Mouse (Mus musculus) 3T3-L1 (cell line): Measurements from ENCODE around the gene Adcy9.
"Not testable (repeated sequence)": the region's sequence is repeated elsewhere in the genome, so short reads cannot be mapped to it uniquely, and the experiment has no call there.

Source experiments
- DNase-seq: peaks from one replicate; pipeline ENCODE4 v3.0.0-alpha.2; 2015; ENCODE audit warnings: low read depth, low spot score

Gene Adcy9

GRCm38 (mm10) chr16:4272254-4272653 is 148.0 kb downstream of the Adcy9 start:
- DNase-seq, result peak; percentile 64

DNA sequence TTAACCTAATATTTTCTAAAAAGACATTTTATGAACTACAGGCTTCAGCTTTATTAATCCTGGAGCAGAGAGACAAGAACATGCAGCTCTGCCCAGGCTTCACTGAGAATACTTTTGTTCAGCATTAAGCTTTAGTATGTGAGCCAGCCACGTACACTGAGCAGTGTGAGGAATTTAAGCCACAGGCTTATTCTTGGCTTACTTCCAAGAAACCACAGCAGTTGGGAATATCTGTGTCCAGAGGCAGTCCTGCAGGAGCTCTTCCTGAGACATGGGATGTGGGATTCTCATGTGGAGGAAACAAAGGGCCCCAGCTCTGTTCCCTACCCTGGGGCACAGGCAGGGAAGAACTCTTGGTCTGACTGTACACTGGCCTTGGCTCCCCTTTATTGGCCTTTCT is 149.4 kb downstream of the Adcy9 start:
- DNase-seq, result peak; percentile 92

- peak; percentile 74 for DNase-seq
Observed at GRCm38 (mm10) chr16:4267857-4268666, 152.2 kb downstream of the Adcy9 start.

- DNase-seq, result no peak
Observed at GRCm38 (mm10) chr16:4267453-4267852, 152.8 kb downstream of the Adcy9 start.

DNA sequence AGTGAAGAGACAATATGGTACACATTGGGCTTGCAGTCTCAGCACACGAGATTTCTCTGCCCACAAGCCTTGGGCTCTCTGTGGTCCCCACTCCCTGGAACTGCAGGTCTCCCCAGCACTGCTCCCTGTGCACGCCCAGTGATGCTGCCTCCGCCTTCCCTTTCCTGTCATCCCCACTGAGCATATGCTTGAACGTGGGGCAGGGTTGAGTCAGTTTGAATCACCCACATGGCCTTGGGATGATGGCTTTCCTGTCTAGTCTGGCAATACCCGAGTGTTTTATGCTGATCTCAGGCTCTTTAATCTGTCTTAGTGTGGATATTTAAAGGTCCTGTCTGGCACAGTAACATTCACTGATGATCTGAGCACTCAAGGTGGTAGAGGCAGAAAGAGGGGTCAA is 154.9 kb downstream of the Adcy9 start:
- peak; percentile 21 for DNase-seq

GRCm38 (mm10) chr16:4263486-4263885 is 156.8 kb downstream of the Adcy9 start:
- no peak for DNase-seq

DNA sequence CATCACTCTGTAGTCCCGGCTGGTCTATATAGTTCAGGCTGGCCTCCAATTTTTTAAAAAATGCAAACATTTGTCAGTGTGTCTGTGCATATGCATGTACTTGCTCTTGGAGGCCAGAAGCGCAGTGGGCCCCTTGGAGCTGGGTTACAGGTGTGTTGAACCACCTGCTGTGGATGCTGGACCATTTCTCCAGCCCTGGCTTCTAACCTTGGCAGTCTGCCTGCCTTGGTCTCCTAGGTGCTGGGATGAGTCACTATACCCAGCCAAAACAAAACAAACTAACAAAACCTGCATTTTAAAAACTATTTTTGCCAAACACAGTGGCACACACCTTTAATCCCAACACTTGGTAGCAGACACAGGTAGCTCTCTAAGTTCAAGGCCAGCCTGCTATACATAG is 162.8 kb downstream of the Adcy9 start:
- DNase-seq, result peak; percentile 22

DNA sequence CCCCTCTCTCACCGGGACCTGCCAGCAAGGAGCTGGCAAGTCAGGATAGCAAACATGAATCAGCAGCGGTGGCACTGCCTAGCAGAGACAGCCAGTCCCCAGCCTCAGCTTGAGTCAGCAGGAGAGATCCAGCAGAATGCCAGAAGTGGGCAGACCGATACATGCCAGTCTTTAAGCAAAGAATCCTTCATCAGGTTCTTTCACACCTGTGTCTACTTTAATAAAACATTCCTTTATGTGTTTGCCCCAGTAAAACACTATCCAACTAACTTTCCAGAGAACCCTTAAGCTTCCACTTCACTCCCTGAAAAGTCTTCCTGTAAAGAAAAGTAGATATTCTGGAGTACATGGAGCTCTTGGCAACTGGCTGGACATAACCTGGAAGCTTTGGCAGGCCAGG is 171.5 kb downstream of the Adcy9 start:
- no peak for DNase-seq

DNA sequence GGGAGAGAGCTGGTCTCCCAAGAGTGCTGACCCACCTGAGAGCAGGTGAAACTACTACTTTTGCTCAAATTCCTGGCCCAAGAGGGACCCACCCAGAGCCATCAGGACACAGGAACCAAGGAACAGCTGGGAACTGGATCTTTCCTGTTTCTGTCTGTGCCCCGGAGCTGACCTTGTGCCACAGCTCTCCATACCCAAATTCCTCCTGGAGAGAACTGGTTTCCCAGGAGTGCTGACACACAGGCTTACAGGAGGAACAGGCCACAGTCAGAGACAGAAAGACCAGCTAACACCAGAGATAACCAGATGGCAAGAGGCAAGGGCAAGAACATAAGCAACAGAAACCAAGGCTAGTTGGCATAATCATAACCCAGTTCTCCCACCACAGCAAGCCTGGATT is 175.1 kb downstream of the Adcy9 start:
- DNase-seq, result not testable (repeated sequence)
